Mouse (Mus musculus) brain, embryonic 14.5 days (tissue): ENCODE measurements around the gene Ppp2r5c.

Experiments
- CTCF ChIP-seq: fragments of 200-500 bp; IDR thresholded peaks from 2 replicates; pipeline ENCODE4 v1.5.1; 2012; ENCODE audit warnings: inconsistent platforms, mild to moderate bottlenecking, moderate library complexity, borderline replicate concordance; ENCODE audit not compliant: insufficient read depth, insufficient read length; ENCODE audit errors: extremely low read depth
- POLR2A ChIP-seq: fragments of 200-500 bp; IDR thresholded peaks from 2 replicates; pipeline ENCODE4 v1.6.1; 2012; ENCODE audit warnings: mild to moderate bottlenecking, inconsistent platforms, borderline replicate concordance; ENCODE audit not compliant: poor library complexity, insufficient read depth, insufficient read length, severe bottlenecking; ENCODE audit errors: extremely low read depth

- TF ChIP-seq POLR2A (no peak), CTCF (no peak)
These were observed 17.5 kb upstream of the Ppp2r5c start for GRCm38 (mm10) chr12:110429340-110429973.
